Mouse (Mus musculus): ENCODE data around the gene Tmem43.

The Tmem43 gene

DNA sequence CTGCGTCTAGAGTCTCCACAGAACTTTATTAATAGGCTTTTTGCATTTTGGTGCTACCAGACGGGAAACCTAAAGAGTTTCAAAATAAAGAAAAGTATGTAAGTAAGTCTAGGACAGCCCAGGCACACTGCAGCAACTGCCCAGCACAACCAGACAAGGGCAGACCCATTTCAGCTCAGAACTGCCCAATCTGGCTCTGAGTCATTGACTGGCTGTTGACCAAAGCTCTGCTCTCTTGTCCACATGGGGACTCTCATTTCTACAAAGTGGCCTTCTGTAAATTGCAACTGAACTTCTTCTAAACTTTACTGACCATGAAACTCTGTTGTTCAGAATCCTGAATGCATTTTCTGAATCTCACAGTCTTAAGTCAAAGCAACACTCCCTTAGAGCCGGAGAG is 61.7 kb downstream of the Tmem43 start:
- DNase-seq (ENCODE audit: low spot score) = no peak

GRCm38 (mm10) chr6:91536047-91536765 is 62.7 kb downstream of the Tmem43 start:
- no peak for DNase-seq (ENCODE audit: low spot score)
